Comparison of ENCODE assay signal across 13 mouse cellular contexts in genomic region chr3:90512948-90513642, GRCm38 (mm10). TPM values are rescaled to one million over a fixed set of nuclear protein-coding genes. Genes with fewer than 3 reads are reported as not detected.
DNase-seq lines count a peak whose midpoint lies in the region; ATAC-seq and TF ChIP-seq lines count a peak whose summit lies in the region.
"Had no signal": no experiment of that assay in that cellular context is flagged by ENCODE, and none has a peak within 500 bp of the region (broad histone marks: within the 10 kb centered on the region; RNA-seq: fewer than 3 reads in every experiment).

No protein-coding gene starts in this region.

- no peaks in the 10 kb centered on the region for H3K9me3 ChIP-seq in kidney, embryonic 14.5 days (ENCODE audit: control insufficient read depth, low read length)
- no peaks in the 10 kb centered on the region for H3K9me3 ChIP-seq in E14TG2a.4 (ENCODE audit: low read length)
- H3K9me3 ChIP-seq in intestine, embryonic 16.5 days (ENCODE audit: control insufficient read depth, low read length) = no peaks in the 10 kb centered on the region
- no peaks in the 10 kb centered on the region for H3K9me3 ChIP-seq in forebrain, postnatal 0 days (ENCODE audit: low read length)

- 63% methylated on average over 9 of the region's 9 CpGs for WGBS in kidney, embryonic 14.5 days
- 77% methylated on average over 9 of the region's 9 CpGs for WGBS in intestine, embryonic 16.5 days
- 82% methylated on average over 9 of the region's 9 CpGs for WGBS in forebrain, postnatal 0 days

- DNase-seq in kidney, postnatal 10 days = no peak
- DNase-seq in embryo, embryonic 9.5 days (ENCODE audit: extremely low spot score) = no peak
- no peak for DNase-seq in forebrain, postnatal 0 days
- DNase-seq in adrenal gland, postnatal 36 days = no peak
- DNase-seq: adrenal gland, adult 8-10 months; cerebellum, adult 8-10 months; gastrocnemius, postnatal 10 days; left cerebral cortex, postnatal 4 days; right cerebral cortex, adult 18-20 months had no signal

- no peak overlapping the region for H3K27ac ChIP-seq in kidney, embryonic 14.5 days (ENCODE audit: low read depth, low read length)
- H3K27ac ChIP-seq in intestine, embryonic 16.5 days (ENCODE audit: low read length) = no peak overlapping the region
- H3K27ac ChIP-seq in forebrain, postnatal 0 days (ENCODE audit: low read depth, low read length) = no peak overlapping the region

- H3K79me2 ChIP-seq in C2C12 (ENCODE audit: control insufficient read depth, insufficient read depth) = peaks cover 46% of the 10 kb centered on the region

- H3K79me3 ChIP-seq in C2C12 (ENCODE audit: low read depth) = peaks cover 10% of the 10 kb centered on the region

- no peak for TF ChIP-seq CTCF in C2C12 (IDR thresholded peaks at IDR 0.05; ENCODE audit: control insufficient read depth, insufficient read depth, insufficient read length)
- TF ChIP-seq CTCF in E14TG2a.4 (conservative IDR thresholded peaks at IDR 0.05; ENCODE audit: low read length) = no peak
- TF ChIP-seq CTCF in forebrain, postnatal 0 days (IDR thresholded peaks at IDR 0.05; ENCODE audit: low read depth) = no peak

- ATAC-seq in kidney, embryonic 14.5 days (ENCODE audit: low FRiP score, low TSS enrichment) = no peak
- no peak for ATAC-seq in intestine, embryonic 16.5 days
- no peak for ATAC-seq in forebrain, postnatal 0 days

- peaks cover 8% of the 10 kb centered on the region for H3K4me1 ChIP-seq in kidney, embryonic 14.5 days (ENCODE audit: control insufficient read depth, insufficient read depth, low read length)
- peaks cover 60% of the 10 kb centered on the region for H3K4me1 ChIP-seq in E14TG2a.4 (replicated peaks; ENCODE audit: low read depth, low read length)
- peaks cover 14% of the 10 kb centered on the region for H3K4me1 ChIP-seq in intestine, embryonic 16.5 days (ENCODE audit: control insufficient read depth, insufficient read depth, low read length)
- H3K4me1 ChIP-seq in forebrain, postnatal 0 days (ENCODE audit: insufficient read depth) = peaks cover 12% of the 10 kb centered on the region

- no peak overlapping the region for H3K4me3 ChIP-seq in kidney, embryonic 14.5 days (ENCODE audit: low read length)
- H3K4me3 ChIP-seq in C2C12 (ENCODE audit: insufficient read depth, poor library complexity, severe bottlenecking) (peak overlapping the region; percentile 35), E14TG2a.4 (replicated peaks; ENCODE audit: low read length) (peak overlapping the region; percentile 73)
- peak overlapping the region; percentile 46 for H3K4me3 ChIP-seq in intestine, embryonic 16.5 days (ENCODE audit: low read length)
- H3K4me3 ChIP-seq in forebrain, postnatal 0 days (ENCODE audit: low read depth, low read length) = no peak overlapping the region

- no peak overlapping the region for H3ac ChIP-seq in C2C12 (ENCODE audit: control insufficient read depth, insufficient read length, low read depth)

- H3K27me3 ChIP-seq in kidney, embryonic 14.5 days (ENCODE audit: control insufficient read depth, insufficient read depth, low read length) = no peaks in the 10 kb centered on the region
- no peaks in the 10 kb centered on the region for H3K27me3 ChIP-seq in C2C12 (ENCODE audit: control insufficient read depth, insufficient read depth, insufficient read length)
- H3K27me3 ChIP-seq in E14TG2a.4 (ENCODE audit: insufficient read depth, low read length) = peaks cover 38% of the 10 kb centered on the region
- H3K27me3 ChIP-seq in intestine, embryonic 16.5 days (replicated peaks; ENCODE audit: control insufficient read depth, insufficient read depth, low read length) = no peaks in the 10 kb centered on the region
- H3K27me3 ChIP-seq in forebrain, postnatal 0 days (ENCODE audit: insufficient read depth, low read length) = peaks cover 18% of the 10 kb centered on the region; the same call in 1 of the 2 replicates

- H3K36me3 ChIP-seq in kidney, embryonic 14.5 days (ENCODE audit: control insufficient read depth, insufficient read depth, low read length) = no peaks in the 10 kb centered on the region
- H3K36me3 ChIP-seq in C2C12 (ENCODE audit: control insufficient read depth, insufficient read depth) = peaks cover 6% of the 10 kb centered on the region
- peaks cover 9% of the 10 kb centered on the region; the same call in 1 of the 2 replicates for H3K36me3 ChIP-seq in E14TG2a.4 (ENCODE audit: insufficient read depth, low read length)
- H3K36me3 ChIP-seq in intestine, embryonic 16.5 days (ENCODE audit: control insufficient read depth, insufficient read depth, low read length) = no peaks in the 10 kb centered on the region
- H3K36me3 ChIP-seq in forebrain, postnatal 0 days (ENCODE audit: insufficient read depth) = no peaks in the 10 kb centered on the region

- H3K4me2 ChIP-seq in kidney, embryonic 14.5 days (replicated peaks; ENCODE audit: low read depth, low read length) = peak overlapping the region; percentile 82
- H3K4me2 ChIP-seq in intestine, embryonic 16.5 days (ENCODE audit: low read depth, low read length) = no peak overlapping the region; the same call in 1 of the 2 replicates
- no peak overlapping the region for H3K4me2 ChIP-seq in forebrain, postnatal 0 days (ENCODE audit: low read depth)

- H3K9ac ChIP-seq in kidney, embryonic 14.5 days (ENCODE audit: low read depth, low read length) = no peak overlapping the region
- H3K9ac ChIP-seq in intestine, embryonic 16.5 days (ENCODE audit: low read depth, low read length) = peak overlapping the region; percentile 67
- no peak overlapping the region for H3K9ac ChIP-seq in forebrain, postnatal 0 days

TF ChIP-seq in C2C12, 6 proteins besides CTCF, POLR2A, EP300 and RAD21:
- TF ChIP-seq MAX (IDR thresholded peaks at IDR 0.05) (no peak), FOSL1 (IDR thresholded peaks at IDR 0.05; ENCODE audit: insufficient read depth, low read length, poor library complexity, severe bottlenecking) (no peak), MYOG (IDR thresholded peaks at IDR 0.05; ENCODE audit: control insufficient read depth, extremely low read depth, insufficient read length) (no peak), MYOD1 (IDR thresholded peaks at IDR 0.05; ENCODE audit: control insufficient read depth, insufficient read length, low read depth) (no peak), CEBPB (IDR thresholded peaks at IDR 0.05; ENCODE audit: low read depth) (no peak), USF1 (IDR thresholded peaks at IDR 0.05; ENCODE audit: low read depth) (no peak)

RNA-seq across cellular contexts. Expression of gene S100a1, which starts 1.1 kb away (rescaled TPM):
- 50.7 and 55.9 TPM in 2 replicates for polyA plus RNA-seq in kidney, embryonic 14.5 days (2014; fragmentation: Nextera tagmentation; extraction: Ambion mirVana)
- polyA plus RNA-seq in C2C12 (2012; fragmentation: generic; extraction: Trizol) = 96.0 TPM
- polyA plus RNA-seq in intestine, embryonic 16.5 days (2015; fragmentation: Nextera tagmentation; extraction: Ambion mirVana) = 142 and 192 TPM in 2 replicates
- total RNA-seq in forebrain, postnatal 0 days (2014; rRNA removed) = 16.1 and 33.6 TPM in 2 replicates
- 47.0 and 52.8 TPM in 2 replicates for polyA plus RNA-seq in forebrain, postnatal 0 days (2015; fragmentation: Nextera tagmentation; extraction: Ambion mirVana)
- total RNA-seq in adrenal gland, postnatal 36 days (2021) = 100 to 1,000 TPM; 142 to 154 TPM

RNA-seq across cellular contexts. Expression of gene S100a13, which starts 1.1 kb away (rescaled TPM):
- 30.2 and 38.0 TPM in 2 replicates for polyA plus RNA-seq in kidney, embryonic 14.5 days (2014; fragmentation: Nextera tagmentation; extraction: Ambion mirVana)
- 96.7 TPM for polyA plus RNA-seq in C2C12 (2012; fragmentation: generic; extraction: Trizol)
- 38.5 and 40.8 TPM in 2 replicates for polyA plus RNA-seq in intestine, embryonic 16.5 days (2015; fragmentation: Nextera tagmentation; extraction: Ambion mirVana)
- total RNA-seq in forebrain, postnatal 0 days (2014; rRNA removed) = 8.4 and 11.2 TPM in 2 replicates
- polyA plus RNA-seq in forebrain, postnatal 0 days (2015; fragmentation: Nextera tagmentation; extraction: Ambion mirVana) = 16.1 and 20.5 TPM in 2 replicates
- 10 to 100 TPM; 33.4 to 38.2 TPM for total RNA-seq in adrenal gland, postnatal 36 days (2021)

RNA-seq across cellular contexts. Expression of gene Chtop, which starts 3.8 kb away (rescaled TPM):
- 98.8 and 105 TPM in 2 replicates for polyA plus RNA-seq in kidney, embryonic 14.5 days (2014; fragmentation: Nextera tagmentation; extraction: Ambion mirVana)
- 103 TPM for polyA plus RNA-seq in C2C12 (2012; fragmentation: generic; extraction: Trizol)
- 90.4 and 99.8 TPM in 2 replicates for polyA plus RNA-seq in intestine, embryonic 16.5 days (2015; fragmentation: Nextera tagmentation; extraction: Ambion mirVana)
- 272 and 302 TPM in 2 replicates for total RNA-seq in forebrain, postnatal 0 days (2014; rRNA removed)
- polyA plus RNA-seq in forebrain, postnatal 0 days (2015; fragmentation: Nextera tagmentation; extraction: Ambion mirVana) = 179 and 186 TPM in 2 replicates
- total RNA-seq in adrenal gland, postnatal 36 days (2021) = 100 to 1,000 TPM; 115 to 125 TPM

RNA-seq across cellular contexts. Expression of gene S100a14, which starts 13.6 kb away (rescaled TPM):
- 1.1 and 1.6 TPM in 2 replicates for polyA plus RNA-seq in kidney, embryonic 14.5 days (2014; fragmentation: Nextera tagmentation; extraction: Ambion mirVana)
- 0.96 TPM for polyA plus RNA-seq in C2C12 (2012; fragmentation: generic; extraction: Trizol)
- polyA plus RNA-seq in intestine, embryonic 16.5 days (2015; fragmentation: Nextera tagmentation; extraction: Ambion mirVana) = 7.1 and 10.7 TPM in 2 replicates
- 0.08 TPM in 1 of 2 replicates, not detected in the other for total RNA-seq in forebrain, postnatal 0 days (2014; rRNA removed)
- polyA plus RNA-seq in forebrain, postnatal 0 days (2015; fragmentation: Nextera tagmentation; extraction: Ambion mirVana) = not detected in 2 replicates
- under 1 TPM in 1 of 2 experiments, not detected in 1; 0.53 TPM for total RNA-seq in adrenal gland, postnatal 36 days (2021)
- total RNA-seq: left cerebral cortex, postnatal 4 days had no signal

RNA-seq across cellular contexts. Expression of gene Snapin, which starts 22.3 kb away (rescaled TPM):
- 58.5 and 67.6 TPM in 2 replicates for polyA plus RNA-seq in kidney, embryonic 14.5 days (2014; fragmentation: Nextera tagmentation; extraction: Ambion mirVana)
- 18.8 TPM for polyA plus RNA-seq in C2C12 (2012; fragmentation: generic; extraction: Trizol)
- polyA plus RNA-seq in intestine, embryonic 16.5 days (2015; fragmentation: Nextera tagmentation; extraction: Ambion mirVana) = 74.7 and 79.4 TPM in 2 replicates
- 41.4 and 48.2 TPM in 2 replicates for total RNA-seq in forebrain, postnatal 0 days (2014; rRNA removed)
- polyA plus RNA-seq in forebrain, postnatal 0 days (2015; fragmentation: Nextera tagmentation; extraction: Ambion mirVana) = 79.1 and 80.4 TPM in 2 replicates
- total RNA-seq in adrenal gland, postnatal 36 days (2021) = 10 to 100 TPM; 53.3 to 79.3 TPM

Comparison
In these comparisons a context has a peak if more than half of its experiments do, and no peak if none do; other contexts are left out.
1. H3K4me3 ChIP-seq: peak in C2C12 (single experiment), E14TG2a.4 (single experiment) and intestine, embryonic 16.5 days (single experiment); none in kidney, embryonic 14.5 days (single experiment) and forebrain, postnatal 0 days (single experiment).